Mouse (Mus musculus) gastrocnemius, postnatal 4 days (tissue): ENCODE data around the gene Dlx5. TPM values are rescaled to one million over a fixed set of nuclear protein-coding genes. Genes with fewer than 3 reads are reported as not detected.

Experiments
- total RNA-seq, 2 experiments: library from RNA; stranded (reverse); gene quantifications; 2 replicates each; pipeline ENCODE4 v1.2.3; 2021

Dlx5 gene
- total RNA-seq, 2 experiments from 2014 or later, result 0.20 TPM; not detected in 1

Other genes with a start within 250 kb of the Dlx5 start
- gene Dlx6, start 18.8 kb downstream of the Dlx5 start, total RNA-seq, result not detected
- gene Sdhaf3, start 73.9 kb upstream of the Dlx5 start, total RNA-seq, result 1 to 10 TPM; 4.0 to 4.8 TPM